Mouse (Mus musculus) embryonic facial prominence, embryonic 11.5 days (tissue): ENCODE results near the gene Gm20388. TPM values are rescaled to one million over a fixed set of nuclear protein-coding genes. Genes with fewer than 3 reads are reported as not detected.
A peak's percentile ranks its signal among the peaks of the same experiment; 100 is the strongest.

Experiments used
- ATAC-seq: fragments of 200-750 bp; cut with Nextera tagmentation; replicated peaks from 2 replicates; pipeline ENCODE4 v1.8.0; 2017; ENCODE audit warnings: low read depth; ENCODE audit not compliant: insufficient number of reproducible peaks, low FRiP score, low TSS enrichment
- DNase-seq: peaks from one replicate; pipeline ENCODE4 v3.0.0-alpha.2; 2015; ENCODE audit warnings: low spot score
- H3K27ac ChIP-seq: fragments of 300-500 bp; sonication (generic); replicated peaks from 2 replicates; pipeline ENCODE4 v1.5.1; 2014; ENCODE audit warnings: mild to moderate bottlenecking, low read depth, low read length, control low read depth
- H3K27me3 ChIP-seq: fragments of 300-500 bp; sonication (generic); 2 replicates; pipeline ENCODE4 v1.6.1; 2014; ENCODE audit warnings: mild to moderate bottlenecking, low read length, moderate library complexity, mixed read lengths; ENCODE audit not compliant: control insufficient read depth, insufficient read depth
- H3K36me3 ChIP-seq: fragments of 300-500 bp; sonication (generic); replicated peaks from 2 replicates; pipeline ENCODE4 v1.6.1; 2014; ENCODE audit warnings: low read depth, mild to moderate bottlenecking, low read length, moderate library complexity, mixed read lengths; ENCODE audit not compliant: control insufficient read depth, insufficient read depth
- H3K4me1 ChIP-seq: fragments of 300-500 bp; sonication (generic); 2 replicates; pipeline ENCODE4 v1.6.1; 2014; ENCODE audit warnings: low read length, mixed read lengths; ENCODE audit not compliant: control insufficient read depth, insufficient read depth
- H3K4me2 ChIP-seq: fragments of 300-500 bp; sonication (generic); 2 replicates; pipeline ENCODE4 v1.6.1; 2014; ENCODE audit warnings: low read depth, mild to moderate bottlenecking, control low read depth, low read length, moderate library complexity
- H3K4me3 ChIP-seq: fragments of 300-500 bp; sonication (generic); 2 replicates; pipeline ENCODE4 v1.5.1; 2014; ENCODE audit warnings: low read depth, low read length, control low read depth
- H3K9ac ChIP-seq: fragments of 300-500 bp; sonication (generic); replicated peaks from 2 replicates; pipeline ENCODE4 v1.6.1; 2014; ENCODE audit warnings: mild to moderate bottlenecking, control low read depth, low read length
- H3K9me3 ChIP-seq: fragments of 300-500 bp; sonication (generic); replicated peaks from 2 replicates; pipeline ENCODE4 v1.6.1; 2016; ENCODE audit warnings: mild to moderate bottlenecking, low read length, inconsistent platforms, mixed read lengths; ENCODE audit not compliant: control insufficient read depth
- WGBS: fragments of 180-500 bp; shearing (Covaris S2); extraction: QIAGEN DNeasy Blood & Tissue Kit; methylation state at CpG from one replicate; pipeline ENCODE4 v1.1.7; 2014; 5-methylcytosine and 5-hydroxymethylcytosine counted together
- polyA plus RNA-seq: library from polyadenylated mRNA; unstranded; fragments of >200 nt; fragmentation: Nextera tagmentation; extraction: Ambion mirVana; gene quantifications from 2 replicates; pipeline ENCODE4 v1.2.1, GENCODE M21; 2014

The Gm20388 gene
- polyA plus RNA-seq, 1 experiment from 2014 or later: 3.1 TPM

- Histone ChIP-seq H3K9me3 (no peaks in the 10 kb centered on the region), H3K4me2 (no peak overlapping the region), H3K27ac (no peak overlapping the region), H3K9ac (no peak overlapping the region), H3K4me3 (no peak overlapping the region), H3K4me1 (peaks cover 6% of the 10 kb centered on the region), H3K27me3 (no peaks in the 10 kb centered on the region), H3K36me3 (no peaks in the 10 kb centered on the region)
- ATAC-seq (no peak), DNase-seq (no peak)
- 78% methylated on average over 4 of the region's 4 CpGs for WGBS
Measured at GRCm38 (mm10) chr8:121968542-121968941, 2057.9 kb downstream of the Gm20388 start.

- ATAC-seq (no peak), DNase-seq (no peak)
- H3K27me3 ChIP-seq: no peaks in the 10 kb centered on the region
- no peaks in the 10 kb centered on the region for H3K9me3 ChIP-seq
- H3K27ac ChIP-seq: no peak overlapping the region
- no peak overlapping the region for H3K4me3 ChIP-seq
- no peak overlapping the region for H3K9ac ChIP-seq
- H3K36me3 ChIP-seq: no peaks in the 10 kb centered on the region
- H3K4me2 ChIP-seq: no peak overlapping the region
- peaks cover 6% of the 10 kb centered on the region for H3K4me1 ChIP-seq
- WGBS: 89% methylated on average over 8 of the region's 8 CpGs
Measured at GRCm38 (mm10) chr8:121970225-121970624, 2059.6 kb downstream of the Gm20388 start.

GRCm38 (mm10) chr8:121971488-121972058 lies 2060.9 kb downstream of the Gm20388 start:
- DNase-seq (no peak), ATAC-seq (no peak)
- WGBS: 81% methylated on average over 17 of the region's 17 CpGs
- Histone ChIP-seq H3K27ac (no peak overlapping the region), H3K27me3 (no peaks in the 10 kb centered on the region), H3K4me3 (no peak overlapping the region), H3K9ac (no peak overlapping the region), H3K4me1 (peaks cover 6% of the 10 kb centered on the region), H3K9me3 (no peaks in the 10 kb centered on the region), H3K36me3 (no peaks in the 10 kb centered on the region; the same call in 1 of the 2 replicates), H3K4me2 (no peak overlapping the region)

- H3K36me3 ChIP-seq: peaks cover 3% of the 10 kb centered on the region
- 95% methylated on average over 19 of the region's 28 CpGs for WGBS
- DNase-seq (no peak), ATAC-seq (no peak)
- H3K4me2 ChIP-seq: no peak overlapping the region
- no peaks in the 10 kb centered on the region; the same call in 1 of the 2 replicates for H3K4me1 ChIP-seq
- no peak overlapping the region for H3K27ac ChIP-seq
- H3K9ac ChIP-seq: no peak overlapping the region
- no peaks in the 10 kb centered on the region for H3K27me3 ChIP-seq
- H3K4me3 ChIP-seq: no peak overlapping the region
- no peaks in the 10 kb centered on the region for H3K9me3 ChIP-seq
Measured at GRCm38 (mm10) chr8:121973906-121974305, 2063.3 kb downstream of the Gm20388 start.

- DNase-seq: peak; percentile 79
- Histone ChIP-seq H3K9me3 (no peaks in the 10 kb centered on the region), H3K4me3 (no peak overlapping the region), H3K27me3 (no peaks in the 10 kb centered on the region), H3K36me3 (peaks cover 5% of the 10 kb centered on the region), H3K4me2 (no peak overlapping the region), H3K9ac (peak overlapping the region; percentile 18; the same call in 1 of the 2 replicates), H3K27ac (no peak overlapping the region), H3K4me1 (no peaks in the 10 kb centered on the region)
- ATAC-seq: peak; percentile 65; the same call in 1 of the 2 replicates
- 55% methylated on average over 8 of the region's 8 CpGs for WGBS
Measured at GRCm38 (mm10) chr8:121977819-121978590, 2067.4 kb downstream of the Gm20388 start.

- 92% methylated on average over 13 of the region's 13 CpGs for WGBS
- no peak for DNase-seq
- ATAC-seq: no peak
- no peak overlapping the region for H3K9ac ChIP-seq
- no peaks in the 10 kb centered on the region for H3K9me3 ChIP-seq
- H3K4me1 ChIP-seq: no peaks in the 10 kb centered on the region
- H3K36me3 ChIP-seq: peaks cover 5% of the 10 kb centered on the region
- no peak overlapping the region for H3K27ac ChIP-seq
- no peak overlapping the region for H3K4me2 ChIP-seq
- no peak overlapping the region for H3K4me3 ChIP-seq
- no peaks in the 10 kb centered on the region for H3K27me3 ChIP-seq
Measured at GRCm38 (mm10) chr8:121978670-121979069, 2068.0 kb downstream of the Gm20388 start.

- Histone ChIP-seq H3K4me3 (no peak overlapping the region), H3K36me3 (peaks cover 5% of the 10 kb centered on the region), H3K9ac (no peak overlapping the region), H3K27ac (no peak overlapping the region), H3K4me2 (no peak overlapping the region), H3K4me1 (no peaks in the 10 kb centered on the region), H3K9me3 (no peaks in the 10 kb centered on the region), H3K27me3 (no peaks in the 10 kb centered on the region)
- ATAC-seq: no peak
- DNase-seq: no peak
- WGBS: 91% methylated on average over 11 of the region's 11 CpGs
Measured at GRCm38 (mm10) chr8:121980792-121981519, 2070.3 kb downstream of the Gm20388 start.

GRCm38 (mm10) chr8:121981520-121981895 lies 2070.9 kb downstream of the Gm20388 start:
- DNase-seq (no peak), ATAC-seq (no peak)
- Histone ChIP-seq H3K9ac (no peak overlapping the region), H3K36me3 (peaks cover 5% of the 10 kb centered on the region), H3K9me3 (no peaks in the 10 kb centered on the region), H3K4me1 (no peaks in the 10 kb centered on the region), H3K27me3 (no peaks in the 10 kb centered on the region), H3K27ac (no peak overlapping the region), H3K4me2 (no peak overlapping the region), H3K4me3 (no peak overlapping the region)
- 95% methylated on average over 7 of the region's 7 CpGs for WGBS
